Mouse (Mus musculus): Measurements from ENCODE around the gene Fastkd1. TPM values are rescaled to one million over a fixed set of nuclear protein-coding genes. Genes with fewer than 3 reads are reported as not detected.

The Fastkd1 gene
- total and polyA plus RNA-seq, 3 experiments: 9.8 to 15.7 TPM; not detected in 1

DNA sequence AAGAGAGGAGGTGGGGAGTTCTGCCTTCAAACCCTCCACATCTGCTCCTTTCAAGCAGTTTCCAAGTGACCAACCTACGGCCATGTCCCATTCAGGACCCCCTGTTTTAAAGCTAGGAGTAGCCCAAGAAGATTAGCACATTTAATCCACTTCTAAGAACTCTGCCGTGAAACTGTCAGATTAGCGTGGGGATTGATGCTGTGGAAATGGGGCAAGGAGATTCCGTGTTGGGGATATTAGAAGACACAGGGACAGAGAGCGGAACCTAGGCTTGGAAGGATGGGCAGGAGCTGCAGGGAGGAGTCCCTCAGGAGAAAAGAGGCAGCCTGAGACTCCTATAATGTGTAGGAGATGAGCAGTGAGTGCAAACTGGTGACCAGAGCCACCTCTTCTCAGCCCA lies 63.6 kb downstream of the Fastkd1 start:
- Histone ChIP-seq H3K9ac (ENCODE audit: control insufficient read depth, low read depth, low read length, poor library complexity, severe bottlenecking) (no peak overlapping the region), H3K4me1 (ENCODE audit: control insufficient read depth in 1 of 2, insufficient read depth in 2 of 2, low read length in 2 of 2) (peaks cover 0 to 4% of the 10 kb centered on the region in 2 experiments; a peak in 2 of 4 replicates), H3K79me2 (ENCODE audit: control insufficient read depth, insufficient read depth, low read length, poor library complexity) (no peaks in the 10 kb centered on the region; the same call in 1 of the 2 replicates), H3K27ac (ENCODE audit: control insufficient read depth, low read depth, low read length) (no peak overlapping the region), H3K9me3 (replicated peaks; ENCODE audit: insufficient read depth, low read length) (no peaks in the 10 kb centered on the region), H3K36me3 (ENCODE audit: control insufficient read depth in 1 of 2, insufficient read depth in 2 of 2, low read length in 2 of 2) (no peaks in the 10 kb centered on the region; a peak in 1 of 4 replicates), H3K27me3 (ENCODE audit: control insufficient read depth in 1 of 2, insufficient read depth in 2 of 2, low read length in 2 of 2) (no peaks in the 10 kb centered on the region), H3K4me3 (ENCODE audit: control insufficient read depth in 1 of 2, insufficient read depth in 1 of 2, low read depth in 2 of 2, low read length in 2 of 2) (no peak overlapping the region)
- TF ChIP-seq USF1 (IDR thresholded peaks at IDR 0.05; ENCODE audit: low read depth, low read length): no peak
- TF ChIP-seq RAD21 (IDR thresholded peaks at IDR 0.05; ENCODE audit: low read depth, low read length): no peak
- no peak for TF ChIP-seq MYB (IDR thresholded peaks at IDR 0.05; ENCODE audit: low read depth, low read length)
- TF ChIP-seq CHD2 (IDR thresholded peaks at IDR 0.05; ENCODE audit: low read length): no peak
- TF ChIP-seq MAFK (IDR thresholded peaks at IDR 0.05; ENCODE audit: borderline replicate concordance, low read depth, low read length): no peak
- TF ChIP-seq CHD1 (IDR thresholded peaks at IDR 0.05; ENCODE audit: low read depth, low read length): no peak
- TF ChIP-seq EP300 (IDR thresholded peaks at IDR 0.05; ENCODE audit: low read depth in 1 of 2, low read length in 2 of 2): no peak
- TF ChIP-seq CTCF (IDR thresholded peaks at IDR 0.05 in 2 of 3, conservative IDR thresholded peaks at IDR 0.05 in 1 of 3; ENCODE audit: control insufficient read depth in 1 of 3, insufficient read depth in 1 of 3, low read depth in 2 of 3, low read length in 3 of 3, poor library complexity in 1 of 3, severe bottlenecking in 1 of 3): no peak
- no peak for TF ChIP-seq ZC3H11A (IDR thresholded peaks at IDR 0.05; ENCODE audit: low read depth, low read length)
- TF ChIP-seq SMC3 (IDR thresholded peaks at IDR 0.05; ENCODE audit: low read depth, low read length): no peak
- TF ChIP-seq GABPA (IDR thresholded peaks at IDR 0.05; ENCODE audit: low read depth, low read length): no peak
- no peak for TF ChIP-seq ZKSCAN1 (IDR thresholded peaks at IDR 0.05; ENCODE audit: low read depth, low read length)
- no peak for TF ChIP-seq MAZ (IDR thresholded peaks at IDR 0.05; ENCODE audit: low read depth, low read length)
- TF ChIP-seq ZNF384 (IDR thresholded peaks at IDR 0.05; ENCODE audit: low read depth, low read length): no peak
- no peak for TF ChIP-seq NRF1 (IDR thresholded peaks at IDR 0.05; ENCODE audit: insufficient read depth, low read depth, low read length, poor library complexity, severe bottlenecking)
- no peak for TF ChIP-seq BHLHE40 (IDR thresholded peaks at IDR 0.05; ENCODE audit: borderline replicate concordance, low read depth, low read length)
- TF ChIP-seq POLR2AphosphoS5 (IDR thresholded peaks at IDR 0.05; ENCODE audit: borderline replicate concordance, low read depth, low read length): no peak
- TF ChIP-seq MXI1 (IDR thresholded peaks at IDR 0.05; ENCODE audit: low read depth, low read length): no peak
- no peak for DNase-seq (ENCODE audit: low read depth, low spot score)

GRCm38 (mm10) chr2:69646726-69647490 lies 66.4 kb downstream of the Fastkd1 start, which contains the start of gene Bbs5:
Bbs5 (plus strand) TSS chr2:69647171.
- Histone ChIP-seq H3K9ac (ENCODE audit: control insufficient read depth, low read depth, low read length, poor library complexity, severe bottlenecking) (peak within 1 kb of the TSS; percentile 60), H3K4me3 (ENCODE audit: control insufficient read depth in 1 of 2, insufficient read depth in 1 of 2, low read depth in 2 of 2, low read length in 2 of 2) (peak within 1 kb of the TSS; percentile 70 to 93), H3K9me3 (replicated peaks; ENCODE audit: insufficient read depth, low read length) (no peaks in the 10 kb centered on the region), H3K4me1 (ENCODE audit: control insufficient read depth in 1 of 2, insufficient read depth in 2 of 2, low read length in 2 of 2) (peaks cover 0 to 4% of the 10 kb centered on the region in 2 experiments; a peak in 2 of 4 replicates), H3K36me3 (ENCODE audit: control insufficient read depth in 1 of 2, insufficient read depth in 2 of 2, low read length in 2 of 2) (no peaks in the 10 kb centered on the region; a peak in 1 of 4 replicates), H3K27me3 (ENCODE audit: control insufficient read depth in 1 of 2, insufficient read depth in 2 of 2, low read length in 2 of 2) (no peaks in the 10 kb centered on the region), H3K79me2 (ENCODE audit: control insufficient read depth, insufficient read depth, low read length, poor library complexity) (no peaks in the 10 kb centered on the region; the same call in 1 of the 2 replicates), H3K27ac (ENCODE audit: control insufficient read depth, low read depth, low read length) (peak within 1 kb of the TSS; percentile 43; the same call in 1 of the 2 replicates)
- DNase-seq (ENCODE audit: low read depth, low spot score): peak; percentile 96
- no peak; the same call in 1 of the 2 replicates for TF ChIP-seq KAT2A (conservative IDR thresholded peaks at IDR 0.05; ENCODE audit: low read depth, low read length)
- no peak for TF ChIP-seq BHLHE40 (IDR thresholded peaks at IDR 0.05; ENCODE audit: borderline replicate concordance, low read depth, low read length)
- no peak for TF ChIP-seq UBTF (IDR thresholded peaks at IDR 0.05; ENCODE audit: borderline replicate concordance, insufficient read depth, low read depth, low read length)
- no peak for TF ChIP-seq GABPA (IDR thresholded peaks at IDR 0.05; ENCODE audit: low read depth, low read length)
- TF ChIP-seq MAX (IDR thresholded peaks at IDR 0.05; ENCODE audit: low read length): peak; percentile 53; the same call in 1 of the 2 replicates
- peak; percentile 23; the same call in 1 of the 2 replicates for TF ChIP-seq JUND (IDR thresholded peaks at IDR 0.05; ENCODE audit: low read depth, low read length)
- no peak for TF ChIP-seq CHD2 (IDR thresholded peaks at IDR 0.05; ENCODE audit: low read length)
- TF ChIP-seq TCF12 (IDR thresholded peaks at IDR 0.05; ENCODE audit: low read depth, low read length): peak; percentile 56
- TF ChIP-seq ETS1 (IDR thresholded peaks at IDR 0.05; ENCODE audit: low read depth, low read length): peak; percentile 50; the same call in 1 of the 2 replicates
- TF ChIP-seq GATA1 (IDR thresholded peaks at IDR 0.05; ENCODE audit: low read depth, low read length): no peak
- no peak for TF ChIP-seq TAL1 (IDR thresholded peaks at IDR 0.05; ENCODE audit: low read length)
- TF ChIP-seq CHD1 (IDR thresholded peaks at IDR 0.05; ENCODE audit: low read depth, low read length): no peak
- peak; percentile 25; the same call in 1 of the 2 replicates for TF ChIP-seq MEF2A (IDR thresholded peaks at IDR 0.05; ENCODE audit: extremely low read depth, insufficient replicate concordance, low read depth, low read length, poor library complexity, severe bottlenecking)
- TF ChIP-seq HCFC1 (IDR thresholded peaks at IDR 0.05; ENCODE audit: low read depth, low read length): peak; percentile 91
- TF ChIP-seq ZMIZ1 (IDR thresholded peaks at IDR 0.05; ENCODE audit: low read depth, low read length): no peak

All from MEL (cell line).